Mouse (Mus musculus) forebrain, embryonic 12.5 days (tissue): ENCODE measurements around the gene Cfap73. TPM values are rescaled to one million over a fixed set of nuclear protein-coding genes. Genes with fewer than 3 reads are reported as not detected.

Experiments used
- ATAC-seq: fragments of 200-750 bp; cut with Nextera tagmentation; 2 replicates; pipeline ENCODE4 v1.8.0; 2017; ENCODE audit warnings: moderate TSS enrichment; ENCODE audit not compliant: low FRiP score
- H3K27ac ChIP-seq: fragments of 300-500 bp; sonication (generic); 2 replicates; pipeline ENCODE4 v1.5.1; 2016; ENCODE audit warnings: mild to moderate bottlenecking
- H3K27me3 ChIP-seq: fragments of 300-500 bp; sonication (generic); 2 replicates; pipeline ENCODE4 v1.6.1; 2016; ENCODE audit warnings: mild to moderate bottlenecking
- H3K36me3 ChIP-seq: fragments of 300-500 bp; sonication (generic); replicated peaks from 2 replicates; pipeline ENCODE4 v1.6.1; 2016; ENCODE audit warnings: mild to moderate bottlenecking
- H3K4me1 ChIP-seq: fragments of 300-500 bp; sonication (generic); 2 replicates; pipeline ENCODE4 v1.6.1; 2016
- H3K4me2 ChIP-seq: fragments of 300-500 bp; sonication (generic); 2 replicates; pipeline ENCODE4 v1.6.1; 2016; ENCODE audit warnings: mild to moderate bottlenecking, moderate library complexity
- H3K4me3 ChIP-seq: fragments of 300-500 bp; sonication (generic); replicated peaks from 2 replicates; pipeline ENCODE4 v1.5.1; 2016; ENCODE audit warnings: mild to moderate bottlenecking
- H3K9ac ChIP-seq: fragments of 300-500 bp; sonication (generic); 2 replicates; pipeline ENCODE4 v1.6.1; 2016; ENCODE audit warnings: mild to moderate bottlenecking
- H3K9me3 ChIP-seq: fragments of 300-500 bp; sonication (generic); 2 replicates; pipeline ENCODE4 v1.6.1; 2016
- WGBS: fragments of 180-500 bp; shearing (Covaris S2); methylation state at CpG from one replicate; pipeline ENCODE4 v1.1.7; 2016; 5-methylcytosine and 5-hydroxymethylcytosine counted together
- polyA plus RNA-seq: library from polyadenylated mRNA; unstranded; fragments of >200 nt; fragmentation: Nextera tagmentation; extraction: Ambion mirVana; gene quantifications from 2 replicates; pipeline ENCODE4 v1.2.1, GENCODE M21; 2016

The Cfap73 gene
- 0.28 TPM in 1 of 2 replicates, not detected in the other for polyA plus RNA-seq

- no peak for ATAC-seq
- 70% methylated on average over 9 of the region's 9 CpGs for WGBS
Measured at GRCm38 (mm10) chr5:120634131-120634530, at the start of gene Cfap73. Cfap73 (minus strand) TSS chr5:120634235.

GRCm38 (mm10) chr5:120682982-120683771 is 49.1 kb upstream of the Cfap73 start:
- H3K36me3 ChIP-seq, result 0 out of 2 replicates have a peak, but pooled peaks cover 5% of the 10 kb centered on the region
- H3K4me1 ChIP-seq, result peaks cover 30% of the 10 kb centered on the region
- H3K27ac ChIP-seq, result no peak overlapping the region
- H3K9ac ChIP-seq, result no peak overlapping the region
- no peak for ATAC-seq
- WGBS, result 9% methylated on average over 24 of the region's 24 CpGs
- H3K27me3 ChIP-seq, result peaks cover 58% of the 10 kb centered on the region
- peak overlapping the region; percentile 10; the same call in 1 of the 2 replicates for H3K4me2 ChIP-seq
- no peak overlapping the region for H3K4me3 ChIP-seq
- no peaks in the 10 kb centered on the region for H3K9me3 ChIP-seq

More at GRCm38 (mm10) chr5:120634131-120634530, at the start of gene Cfap73:
- Histone ChIP-seq H3K4me1 (0 out of 2 replicates have a peak, but pooled peaks cover 5% of the 10 kb centered on the region), H3K36me3 (no peaks in the 10 kb centered on the region), H3K4me3 (no peak within 1 kb of the TSS), H3K27ac (no peak within 1 kb of the TSS), H3K9ac (no peak within 1 kb of the TSS), H3K9me3 (0 out of 2 replicates have a peak, but pooled peaks cover 5% of the 10 kb centered on the region), H3K4me2 (no peak within 1 kb of the TSS), H3K27me3 (peaks cover 30% of the 10 kb centered on the region)

DNA sequence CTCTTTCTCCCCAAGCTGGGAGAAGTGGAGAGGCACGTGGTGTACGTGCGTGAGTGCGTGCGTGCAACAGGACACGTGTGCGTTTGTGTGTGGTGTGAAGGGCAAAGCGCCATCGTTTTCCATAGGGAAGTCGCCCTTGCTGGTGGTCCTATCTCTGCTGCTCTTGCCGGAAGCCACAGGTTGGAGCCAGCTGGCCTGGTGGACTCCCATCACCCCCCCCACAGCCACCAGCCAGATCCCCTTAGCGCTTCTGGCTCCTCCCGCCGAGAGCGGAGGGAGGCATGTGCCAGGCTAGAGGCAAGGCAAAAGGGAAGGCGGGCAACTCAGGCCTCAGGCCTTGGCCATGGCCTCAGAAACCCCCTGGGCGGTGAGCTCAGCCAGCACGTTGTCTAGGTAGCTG is 46.9 kb upstream of the Cfap73 start:
- H3K27ac ChIP-seq, result peak overlapping the region; percentile 66; the same call in 1 of the 2 replicates
- no peak overlapping the region for H3K4me3 ChIP-seq
- peaks cover 30% of the 10 kb centered on the region for H3K4me1 ChIP-seq
- 83% methylated on average over 18 of the region's 18 CpGs for WGBS
- ATAC-seq, result no peak
- no peaks in the 10 kb centered on the region for H3K9me3 ChIP-seq
- 0 out of 2 replicates have a peak, but pooled peaks cover 5% of the 10 kb centered on the region for H3K36me3 ChIP-seq
- no peak overlapping the region for H3K9ac ChIP-seq
- H3K27me3 ChIP-seq, result peaks cover 49% of the 10 kb centered on the region
- H3K4me2 ChIP-seq, result peak overlapping the region; percentile 65; the same call in 1 of the 2 replicates

- H3K9ac ChIP-seq, result peak overlapping the region; percentile 58
- peak overlapping the region; percentile 40 for H3K4me3 ChIP-seq
- under 1% methylated on average over 24 of the region's 24 CpGs for WGBS
- peak overlapping the region; percentile 91 for H3K27ac ChIP-seq
- peak; percentile 88 for ATAC-seq
- peak overlapping the region; percentile 65 for H3K4me2 ChIP-seq
- peaks cover 31% of the 10 kb centered on the region for H3K4me1 ChIP-seq
- H3K27me3 ChIP-seq, result peaks cover 46% of the 10 kb centered on the region
- H3K36me3 ChIP-seq, result 0 out of 2 replicates have a peak, but pooled peaks cover 5% of the 10 kb centered on the region
- H3K9me3 ChIP-seq, result no peaks in the 10 kb centered on the region
Measured at GRCm38 (mm10) chr5:120679676-120680555, 45.9 kb upstream of the Cfap73 start.

DNA sequence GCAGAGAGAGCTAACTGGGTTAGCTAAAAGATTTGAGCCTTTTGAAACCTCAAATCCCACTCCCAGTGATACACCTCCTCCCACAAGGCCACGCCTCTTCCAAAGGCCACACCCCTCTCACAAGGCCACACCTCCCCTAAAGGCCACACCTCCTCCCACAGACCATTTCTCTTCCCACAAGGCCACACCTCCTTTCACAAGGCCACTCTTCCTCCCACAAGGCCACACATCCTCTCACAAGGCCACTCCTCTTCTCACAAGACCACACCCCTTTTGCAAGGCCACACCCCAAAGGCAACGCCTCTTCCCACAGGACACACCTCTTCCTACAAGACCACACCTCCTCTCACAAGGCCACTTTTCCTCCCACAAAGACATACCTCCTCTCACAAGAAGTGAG is 43.5 kb upstream of the Cfap73 start:
- no peaks in the 10 kb centered on the region for H3K9me3 ChIP-seq
- H3K4me1 ChIP-seq, result peaks cover 28% of the 10 kb centered on the region
- no peak overlapping the region for H3K27ac ChIP-seq
- no peak for ATAC-seq
- 0 out of 2 replicates have a peak, but pooled peaks cover 5% of the 10 kb centered on the region for H3K36me3 ChIP-seq
- WGBS, result 23% methylated on average over 2 of the region's 2 CpGs
- no peak overlapping the region for H3K4me2 ChIP-seq
- peaks cover 34% of the 10 kb centered on the region for H3K27me3 ChIP-seq
- no peak overlapping the region for H3K9ac ChIP-seq
- H3K4me3 ChIP-seq, result no peak overlapping the region

- 34% methylated on average over 21 of the region's 21 CpGs for WGBS
- Histone ChIP-seq H3K4me2 (peak overlapping the region; percentile 25), H3K36me3 (no peaks in the 10 kb centered on the region), H3K4me1 (peaks cover 11% of the 10 kb centered on the region), H3K4me3 (no peak overlapping the region), H3K27me3 (peaks cover 16% of the 10 kb centered on the region; the same call in 1 of the 2 replicates), H3K9ac (no peak overlapping the region), H3K9me3 (no peaks in the 10 kb centered on the region), H3K27ac (no peak overlapping the region)
- ATAC-seq, result 0 out of 2 replicates have a peak, but pooled peaks have one; percentile 34
Measured at GRCm38 (mm10) chr5:120674229-120675145, 40.5 kb upstream of the Cfap73 start.

GRCm38 (mm10) chr5:120673626-120674025 is 39.6 kb upstream of the Cfap73 start:
- Histone ChIP-seq H3K4me1 (peaks cover 7% of the 10 kb centered on the region), H3K36me3 (no peaks in the 10 kb centered on the region), H3K9me3 (no peaks in the 10 kb centered on the region), H3K27ac (no peak overlapping the region), H3K27me3 (peaks cover 16% of the 10 kb centered on the region), H3K4me3 (no peak overlapping the region), H3K9ac (no peak overlapping the region), H3K4me2 (no peak overlapping the region)
- 14% methylated on average over 12 of the region's 12 CpGs for WGBS
- no peak for ATAC-seq

DNA sequence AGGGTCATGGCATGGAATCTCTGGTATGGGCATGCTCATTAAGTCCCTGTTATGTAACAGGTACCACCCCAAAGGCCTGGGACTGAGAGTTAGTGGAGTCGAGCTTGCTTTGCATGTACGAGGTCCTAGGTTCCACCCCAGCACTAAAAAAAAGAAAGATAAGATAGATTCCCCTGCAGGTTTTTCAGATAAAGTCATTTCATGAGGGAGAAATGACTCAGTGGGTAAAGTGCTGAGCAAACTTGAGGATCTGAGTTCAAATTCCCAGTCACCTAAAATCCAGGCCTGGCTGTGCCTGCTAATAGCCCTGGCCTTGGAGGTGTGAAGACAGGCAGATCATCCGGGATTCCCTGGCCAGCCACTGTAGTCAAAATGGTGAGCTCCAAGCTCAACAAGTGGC is 37.8 kb upstream of the Cfap73 start:
- Histone ChIP-seq H3K27me3 (peaks cover 30% of the 10 kb centered on the region), H3K9ac (no peak overlapping the region), H3K27ac (no peak overlapping the region), H3K4me1 (peaks cover 7% of the 10 kb centered on the region), H3K9me3 (no peaks in the 10 kb centered on the region), H3K36me3 (no peaks in the 10 kb centered on the region), H3K4me3 (no peak overlapping the region), H3K4me2 (no peak overlapping the region)
- ATAC-seq, result no peak
- 94% methylated on average over 3 of the region's 3 CpGs for WGBS

DNA sequence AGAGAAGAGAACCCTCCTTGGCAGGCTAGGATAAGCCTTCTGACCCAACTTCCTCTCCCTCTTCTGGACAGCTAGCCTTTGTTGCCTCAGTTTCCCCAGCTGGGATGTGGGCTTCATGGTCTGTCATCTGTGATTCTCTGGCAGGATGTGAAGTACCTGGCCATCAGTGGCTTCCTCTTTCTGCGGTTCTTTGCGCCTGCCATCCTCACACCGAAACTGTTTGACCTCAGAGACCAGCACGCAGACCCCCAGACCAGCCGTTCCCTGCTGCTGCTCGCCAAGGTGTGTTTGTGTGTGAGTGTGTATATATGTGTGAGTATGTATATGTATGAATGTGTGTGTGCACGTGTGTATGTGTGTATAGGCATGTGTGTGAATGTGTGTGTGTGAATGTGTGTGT is 36.1 kb upstream of the Cfap73 start:
- Histone ChIP-seq H3K27ac (no peak overlapping the region), H3K27me3 (peaks cover 32% of the 10 kb centered on the region), H3K36me3 (no peaks in the 10 kb centered on the region), H3K4me1 (peaks cover 7% of the 10 kb centered on the region), H3K9ac (no peak overlapping the region), H3K4me2 (no peak overlapping the region), H3K4me3 (no peak overlapping the region), H3K9me3 (no peaks in the 10 kb centered on the region)
- 88% methylated on average over 7 of the region's 7 CpGs for WGBS
- no peak for ATAC-seq

- H3K4me1 ChIP-seq, result no peaks in the 10 kb centered on the region
- ATAC-seq, result no peak
- H3K9me3 ChIP-seq, result no peaks in the 10 kb centered on the region
- no peak overlapping the region for H3K9ac ChIP-seq
- peaks cover 21% of the 10 kb centered on the region for H3K27me3 ChIP-seq
- no peak overlapping the region for H3K27ac ChIP-seq
- H3K36me3 ChIP-seq, result no peaks in the 10 kb centered on the region
- no peak overlapping the region for H3K4me3 ChIP-seq
- WGBS, result 77% methylated on average over 6 of the region's 7 CpGs
- no peak overlapping the region for H3K4me2 ChIP-seq
Measured at GRCm38 (mm10) chr5:120668761-120669160, 34.7 kb upstream of the Cfap73 start.

DNA sequence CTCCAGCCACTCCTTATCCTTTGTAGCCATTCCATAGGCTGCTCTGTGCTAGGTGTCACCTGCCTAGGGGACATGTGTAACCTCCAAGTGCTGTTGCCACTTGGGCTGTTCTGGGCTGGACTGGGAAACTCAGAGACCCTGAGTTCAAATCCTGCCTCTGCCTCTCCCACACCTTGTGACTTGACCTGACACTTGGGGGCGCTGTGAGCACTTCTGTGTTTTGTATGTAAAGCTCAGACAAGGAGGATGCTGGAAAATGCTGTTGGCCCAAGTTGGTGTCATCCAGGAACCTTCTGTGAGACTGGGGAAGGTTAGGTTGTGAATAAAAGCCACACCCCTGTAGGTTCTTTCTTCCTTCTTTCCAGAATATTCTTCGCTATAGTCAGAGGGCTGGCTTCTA is 30.9 kb upstream of the Cfap73 start:
- Histone ChIP-seq H3K36me3 (no peaks in the 10 kb centered on the region), H3K4me1 (no peaks in the 10 kb centered on the region), H3K9me3 (no peaks in the 10 kb centered on the region), H3K4me3 (no peak overlapping the region), H3K27me3 (peaks cover 21% of the 10 kb centered on the region), H3K9ac (no peak overlapping the region), H3K27ac (no peak overlapping the region), H3K4me2 (no peak overlapping the region)
- 60% methylated on average over 2 of the region's 2 CpGs for WGBS
- no peak for ATAC-seq
